Mouse (Mus musculus): Measurements from ENCODE around the gene Mrps17. TPM values are rescaled to one million over a fixed set of nuclear protein-coding genes. Genes with fewer than 3 reads are reported as not detected.
A peak's percentile ranks its signal among the peaks of the same experiment; 100 is the strongest.
"Not testable (repeated sequence)": the region's sequence is repeated elsewhere in the genome, so short reads cannot be mapped to it uniquely, and the experiment has no call there.

Mrps17 gene
- 179 and 184 TPM in 2 replicates for polyA plus RNA-seq (2015; fragmentation: Nextera tagmentation; extraction: Ambion mirVana)

- Histone ChIP-seq H3K4me1 (peaks cover 7% of the 10 kb centered on the region; the same call in 1 of the 2 replicates), H3K27me3 (no peaks in the 10 kb centered on the region), H3K9ac (peak within 1 kb of the TSS; percentile 54), H3K4me2 (peak within 1 kb of the TSS; percentile 74), H3K9me3 (no peaks in the 10 kb centered on the region), H3K36me3 (peaks cover 30% of the 10 kb centered on the region), H3K27ac (peak within 1 kb of the TSS; percentile 17; the same call in 1 of the 2 replicates), H3K4me3 (peak within 1 kb of the TSS; percentile 61)
- ATAC-seq (ENCODE audit: insufficient number of reproducible peaks, low FRiP score, low TSS enrichment, low read depth), result peak; percentile 92
- WGBS, result 1% methylated on average over 33 of the region's 33 CpGs
Observed at GRCm38 (mm10) chr5:129715326-129715861, at the start of gene Mrps17. Gene Mrps17 (plus strand): TSS chr5:129715497.

DNA sequence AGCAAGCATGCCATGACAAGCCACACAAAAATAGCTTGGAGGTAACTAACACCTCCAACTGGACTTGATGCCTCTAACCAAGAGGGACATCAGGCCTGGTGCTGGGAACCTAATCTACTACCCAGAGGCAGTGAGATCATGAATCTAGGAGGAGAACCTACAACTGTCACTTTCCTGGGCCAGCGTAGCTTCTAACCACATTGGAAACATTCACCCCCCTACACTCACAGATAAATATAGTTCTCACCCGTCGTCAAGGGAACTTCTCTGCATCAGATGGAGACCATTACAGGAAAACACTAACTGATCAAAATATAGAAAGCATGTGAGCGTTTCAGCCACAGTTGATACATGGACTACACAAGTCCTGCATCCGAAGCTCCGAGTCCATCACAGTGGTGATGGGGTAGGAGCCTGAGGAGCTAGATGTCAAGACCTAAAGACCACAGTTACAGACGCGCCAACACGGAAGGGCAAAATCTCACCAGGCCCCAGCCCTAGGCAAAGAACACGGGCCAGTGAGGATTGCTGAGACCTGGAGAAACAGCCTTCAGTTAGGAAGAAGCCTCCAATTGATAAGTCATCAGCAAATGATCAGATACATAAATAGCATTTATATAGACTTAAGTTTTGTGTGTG lies 48.9 kb upstream of the Mrps17 start:
- Histone ChIP-seq H3K9ac (no peak overlapping the region), H3K4me2 (no peak overlapping the region), H3K4me1 (peaks cover 9% of the 10 kb centered on the region), H3K27me3 (no peaks in the 10 kb centered on the region), H3K9me3 (no peaks in the 10 kb centered on the region), H3K27ac (no peak overlapping the region), H3K4me3 (no peak overlapping the region), H3K36me3 (0 out of 2 replicates have a peak, but pooled peaks cover 3% of the 10 kb centered on the region)
- ATAC-seq (ENCODE audit: insufficient number of reproducible peaks, low FRiP score, low TSS enrichment, low read depth), result no peak
- 91% methylated on average over 10 of the region's 10 CpGs for WGBS

DNA sequence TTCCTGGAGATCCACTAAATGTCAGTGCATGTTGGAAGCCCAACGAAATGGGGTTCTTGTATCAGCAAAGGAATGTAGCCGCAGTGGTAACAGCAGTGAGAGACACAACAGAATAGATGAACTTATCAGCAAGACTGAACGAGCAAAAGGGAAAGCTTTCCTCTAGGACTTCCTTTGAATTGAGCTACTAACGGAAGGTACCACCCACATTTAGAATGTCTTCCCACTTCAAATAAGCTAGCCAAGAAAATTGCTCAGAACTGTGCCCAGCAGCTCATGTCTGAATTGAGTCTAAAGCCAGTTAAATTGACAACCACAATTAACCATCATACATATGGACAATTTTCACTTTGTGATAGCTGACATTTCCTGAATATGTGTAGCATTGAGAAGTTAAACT lies 47.4 kb upstream of the Mrps17 start:
- no peak for ATAC-seq (ENCODE audit: insufficient number of reproducible peaks, low FRiP score, low TSS enrichment, low read depth)
- Histone ChIP-seq H3K4me1 (peaks cover 9% of the 10 kb centered on the region), H3K9ac (no peak overlapping the region), H3K36me3 (no peaks in the 10 kb centered on the region), H3K27ac (no peak overlapping the region), H3K27me3 (no peaks in the 10 kb centered on the region), H3K4me3 (no peak overlapping the region), H3K9me3 (no peaks in the 10 kb centered on the region), H3K4me2 (no peak overlapping the region)
- whole genome bisulfite sequencing, result 86% methylated on average over 4 of the region's 4 CpGs

DNA sequence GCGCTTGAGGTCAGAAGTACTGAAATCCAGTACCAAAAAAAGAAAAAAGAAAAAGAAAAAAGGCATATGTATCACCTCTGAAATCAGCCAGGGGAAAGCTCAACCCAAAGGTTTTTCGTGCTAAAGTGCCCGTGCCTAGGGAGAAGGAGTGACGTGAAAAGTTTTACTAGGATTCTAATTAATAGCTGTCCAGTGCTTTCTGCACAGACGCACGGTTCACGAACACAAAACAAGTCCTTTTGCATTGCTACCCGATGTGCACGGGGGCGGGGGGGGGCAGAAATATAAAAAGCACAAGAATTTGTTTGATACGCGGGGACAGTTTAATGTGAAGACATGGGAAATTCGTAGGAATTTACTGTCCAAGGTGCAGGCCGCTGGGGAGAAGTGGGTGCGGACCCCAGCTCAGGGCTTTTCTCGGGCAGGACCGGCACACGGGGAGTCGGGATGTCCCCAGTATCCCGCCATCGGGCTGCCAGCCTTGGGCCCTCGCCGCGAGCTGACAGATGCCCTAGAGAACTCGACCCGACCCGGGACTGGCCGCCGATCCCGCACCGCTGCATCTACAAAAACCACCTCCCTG lies 45.8 kb upstream of the Mrps17 start:
- H3K27ac ChIP-seq, result peak overlapping the region; percentile 38; the same call in 1 of the 2 replicates
- under 1% methylated on average over 31 of the region's 31 CpGs for WGBS
- ATAC-seq (ENCODE audit: insufficient number of reproducible peaks, low FRiP score, low TSS enrichment, low read depth), result no peak
- H3K9ac ChIP-seq, result peak overlapping the region; percentile 76
- H3K4me2 ChIP-seq, result peak overlapping the region; percentile 70
- H3K36me3 ChIP-seq, result no peaks in the 10 kb centered on the region
- peak overlapping the region; percentile 73 for H3K4me3 ChIP-seq
- no peaks in the 10 kb centered on the region for H3K9me3 ChIP-seq
- H3K4me1 ChIP-seq, result peaks cover 9% of the 10 kb centered on the region
- no peaks in the 10 kb centered on the region for H3K27me3 ChIP-seq

DNA sequence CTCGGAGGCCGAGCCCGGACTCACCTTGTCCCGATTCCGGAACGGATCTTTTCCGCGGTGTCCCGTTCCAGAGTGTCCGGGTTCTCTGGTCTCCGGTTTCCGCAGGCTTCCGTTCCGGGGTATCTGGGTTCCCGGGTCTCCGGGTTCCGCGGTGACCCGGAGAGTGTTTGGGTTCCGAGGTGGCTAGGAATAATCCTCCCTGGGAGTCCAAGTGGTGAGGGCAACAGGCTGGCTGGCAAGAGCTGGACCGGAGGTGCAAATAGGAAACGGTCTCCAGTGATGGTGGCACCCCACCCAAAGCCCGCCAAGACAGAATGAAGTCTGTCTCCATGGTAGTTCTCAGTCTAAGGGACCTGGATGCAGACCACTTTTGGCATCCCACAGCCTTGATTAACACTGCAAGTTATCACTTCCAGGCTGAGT lies 45.2 kb upstream of the Mrps17 start, which contains the start of gene Zfp11:
Zfp11 (minus strand) TSS at position 64 of the 423 bp plus-strand sequence.
- Histone ChIP-seq H3K27ac (peak within 1 kb of the TSS; percentile 38; the same call in 1 of the 2 replicates), H3K9me3 (no peaks in the 10 kb centered on the region), H3K4me3 (peak within 1 kb of the TSS; percentile 73), H3K36me3 (no peaks in the 10 kb centered on the region), H3K4me2 (peak within 1 kb of the TSS; percentile 70), H3K9ac (peak within 1 kb of the TSS; percentile 76), H3K27me3 (no peaks in the 10 kb centered on the region), H3K4me1 (peaks cover 9% of the 10 kb centered on the region)
- 0 out of 2 replicates have a peak, but pooled peaks have one; percentile 61 for ATAC-seq (ENCODE audit: insufficient number of reproducible peaks, low FRiP score, low TSS enrichment, low read depth)
- under 1% methylated on average over 23 of the region's 23 CpGs for WGBS

DNA sequence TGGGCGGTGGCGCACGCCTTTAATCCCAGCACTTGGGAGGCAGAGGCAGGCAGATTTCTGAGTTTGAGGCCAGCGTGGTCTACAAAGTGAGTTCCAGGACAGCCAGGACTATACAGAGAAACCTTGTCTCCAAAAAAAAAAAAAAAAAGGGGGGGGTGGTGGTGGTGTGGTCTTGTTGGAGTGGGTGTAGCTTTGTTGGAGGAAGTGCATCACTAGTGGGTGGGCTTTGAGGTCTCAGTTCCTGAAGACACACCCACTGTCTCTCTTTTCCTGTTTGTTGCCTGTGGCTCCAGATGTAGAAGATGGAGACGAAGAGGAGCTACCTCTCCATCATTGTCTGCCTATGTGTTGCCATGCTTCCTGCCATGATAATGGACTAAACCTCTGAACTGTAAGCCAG lies 30.2 kb upstream of the Mrps17 start:
- H3K36me3 ChIP-seq; H3K9ac ChIP-seq; H3K27me3 ChIP-seq; H3K4me2 ChIP-seq; H3K4me3 ChIP-seq; ATAC-seq (ENCODE audit: insufficient number of reproducible peaks, low FRiP score, low TSS enrichment, low read depth); H3K9me3 ChIP-seq; H3K4me1 ChIP-seq; H3K27ac ChIP-seq: not testable (repeated sequence)
- WGBS, result 91% methylated on average over 5 of the region's 5 CpGs

DNA sequence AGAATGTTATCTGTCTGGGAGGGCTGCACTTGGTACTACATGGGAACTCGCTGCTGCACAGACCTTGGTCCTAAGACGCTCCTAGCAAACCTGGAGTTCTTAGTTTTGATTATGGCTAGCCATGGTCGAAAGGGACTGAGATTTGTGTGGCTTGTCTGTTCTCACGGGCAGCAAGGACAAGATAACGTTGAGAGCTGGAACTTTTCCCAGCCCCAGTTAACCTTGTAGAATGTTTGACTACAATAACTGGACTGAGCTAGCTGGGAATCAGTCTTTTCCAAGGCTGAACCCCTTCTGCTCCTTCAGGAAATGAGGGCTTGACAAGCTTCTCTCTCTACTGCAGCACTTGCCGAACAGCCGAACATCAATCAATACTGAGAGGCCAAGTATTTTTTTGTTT lies 27.7 kb upstream of the Mrps17 start:
- H3K9me3 ChIP-seq, result no peaks in the 10 kb centered on the region
- no peaks in the 10 kb centered on the region for H3K36me3 ChIP-seq
- no peak overlapping the region for H3K9ac ChIP-seq
- no peaks in the 10 kb centered on the region for H3K27me3 ChIP-seq
- no peak overlapping the region for H3K4me3 ChIP-seq
- ATAC-seq (ENCODE audit: insufficient number of reproducible peaks, low FRiP score, low TSS enrichment, low read depth), result no peak
- no peaks in the 10 kb centered on the region for H3K4me1 ChIP-seq
- no peak overlapping the region for H3K27ac ChIP-seq
- WGBS, result 85% methylated on average over 7 of the region's 7 CpGs
- H3K4me2 ChIP-seq, result no peak overlapping the region

DNA sequence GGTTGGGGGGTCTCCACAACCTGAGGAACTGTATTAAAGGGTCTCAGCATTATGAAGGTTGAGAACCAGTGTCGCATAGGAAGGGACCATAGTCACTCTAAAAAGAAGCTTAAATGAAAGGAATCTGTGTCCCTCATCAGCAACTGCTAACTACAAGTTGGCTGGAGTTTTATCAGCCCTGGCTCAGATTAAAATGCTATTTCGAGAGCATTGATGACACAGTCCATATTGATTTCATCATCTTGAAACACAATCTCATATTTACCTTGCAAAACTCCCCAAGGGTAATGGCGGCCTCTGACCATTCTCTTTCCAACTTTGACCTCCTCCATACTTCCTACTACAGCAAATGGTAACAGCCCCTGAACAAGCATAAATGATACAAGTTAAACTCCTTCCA lies 24.8 kb upstream of the Mrps17 start:
- no peaks in the 10 kb centered on the region for H3K9me3 ChIP-seq
- no peak overlapping the region for H3K4me3 ChIP-seq
- no peaks in the 10 kb centered on the region for H3K36me3 ChIP-seq
- no peak for ATAC-seq (ENCODE audit: insufficient number of reproducible peaks, low FRiP score, low TSS enrichment, low read depth)
- no peak overlapping the region for H3K4me2 ChIP-seq
- no peak overlapping the region for H3K27ac ChIP-seq
- no peak overlapping the region for H3K9ac ChIP-seq
- WGBS, result 82% methylated on average over 3 of the region's 3 CpGs
- no peaks in the 10 kb centered on the region for H3K27me3 ChIP-seq
- H3K4me1 ChIP-seq, result no peaks in the 10 kb centered on the region

DNA sequence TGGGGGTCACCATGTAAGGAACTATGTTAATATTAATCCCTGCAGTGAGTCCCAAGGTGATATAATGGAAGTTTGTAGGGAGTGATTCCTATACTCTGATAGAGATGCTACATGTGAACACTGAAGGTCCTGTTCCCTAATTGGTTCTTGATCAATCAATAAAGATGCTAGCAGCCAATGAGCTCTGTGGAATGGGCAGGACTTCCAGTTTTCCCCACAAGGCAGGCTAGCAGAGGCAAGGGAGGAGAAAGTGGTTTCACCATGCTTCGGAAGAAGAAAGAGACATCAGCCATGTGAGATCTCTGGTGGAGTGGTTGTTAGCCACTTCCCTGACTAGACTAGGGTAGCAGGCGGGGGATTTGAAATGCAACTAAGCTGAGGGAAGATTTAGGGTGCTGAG lies 14.8 kb upstream of the Mrps17 start:
- Histone ChIP-seq H3K9ac (no peak overlapping the region), H3K27ac (no peak overlapping the region), H3K4me2 (no peak overlapping the region), H3K9me3 (no peaks in the 10 kb centered on the region), H3K4me3 (peak overlapping the region; percentile 11; the same call in 1 of the 2 replicates), H3K36me3 (no peaks in the 10 kb centered on the region), H3K4me1 (no peaks in the 10 kb centered on the region), H3K27me3 (peaks cover 16% of the 10 kb centered on the region; the same call in 1 of the 2 replicates)
- WGBS, result 41% methylated on average over 2 of the region's 2 CpGs
- no peak for ATAC-seq (ENCODE audit: insufficient number of reproducible peaks, low FRiP score, low TSS enrichment, low read depth)

GRCm38 (mm10) chr5:129701706-129702105 lies 13.6 kb upstream of the Mrps17 start:
- Histone ChIP-seq H3K27ac (no peak overlapping the region), H3K27me3 (peaks cover 16% of the 10 kb centered on the region; the same call in 1 of the 2 replicates), H3K4me3 (no peak overlapping the region), H3K9ac (no peak overlapping the region), H3K9me3 (no peaks in the 10 kb centered on the region), H3K36me3 (no peaks in the 10 kb centered on the region), H3K4me1 (no peaks in the 10 kb centered on the region), H3K4me2 (no peak overlapping the region)
- WGBS, result 75% methylated on average over 1 of the region's 1 CpGs
- ATAC-seq (ENCODE audit: insufficient number of reproducible peaks, low FRiP score, low TSS enrichment, low read depth), result no peak

GRCm38 (mm10) chr5:129703368-129703767 lies 11.9 kb upstream of the Mrps17 start:
- no peaks in the 10 kb centered on the region for H3K4me1 ChIP-seq
- H3K4me2 ChIP-seq, result no peak overlapping the region
- H3K9me3 ChIP-seq, result no peaks in the 10 kb centered on the region
- peaks cover 16% of the 10 kb centered on the region; the same call in 1 of the 2 replicates for H3K27me3 ChIP-seq
- no peak overlapping the region for H3K27ac ChIP-seq
- no peaks in the 10 kb centered on the region for H3K36me3 ChIP-seq
- no peak overlapping the region for H3K9ac ChIP-seq
- no peak overlapping the region for H3K4me3 ChIP-seq
- ATAC-seq (ENCODE audit: insufficient number of reproducible peaks, low FRiP score, low TSS enrichment, low read depth), result no peak

- no peaks in the 10 kb centered on the region for H3K9me3 ChIP-seq
- H3K4me3 ChIP-seq, result no peak within 1 kb of the TSS
- H3K9ac ChIP-seq, result no peak within 1 kb of the TSS
- H3K36me3 ChIP-seq, result no peaks in the 10 kb centered on the region
- no peak for ATAC-seq (ENCODE audit: insufficient number of reproducible peaks, low FRiP score, low TSS enrichment, low read depth)
- no peak within 1 kb of the TSS for H3K27ac ChIP-seq
- WGBS, result 65% methylated on average over 2 of the region's 2 CpGs
- H3K27me3 ChIP-seq, result peaks cover 2% of the 10 kb centered on the region; the same call in 1 of the 2 replicates
- H3K4me1 ChIP-seq, result no peaks in the 10 kb centered on the region
- no peak within 1 kb of the TSS for H3K4me2 ChIP-seq
Observed at GRCm38 (mm10) chr5:129708412-129708811, 6.9 kb upstream of the Mrps17 start, which contains the start of gene Sept14. Gene Sept14 (minus strand): TSS chr5:129708512.
